Mouse (Mus musculus): ENCODE results near the gene Iqch. TPM values are rescaled to one million over a fixed set of nuclear protein-coding genes. Genes with fewer than 3 reads are reported as not detected.

Iqch gene
- 0.16 and 0.18 TPM in 2 replicates for polyA plus RNA-seq (2016; fragmentation: Nextera tagmentation; extraction: Ambion mirVana)

DNA sequence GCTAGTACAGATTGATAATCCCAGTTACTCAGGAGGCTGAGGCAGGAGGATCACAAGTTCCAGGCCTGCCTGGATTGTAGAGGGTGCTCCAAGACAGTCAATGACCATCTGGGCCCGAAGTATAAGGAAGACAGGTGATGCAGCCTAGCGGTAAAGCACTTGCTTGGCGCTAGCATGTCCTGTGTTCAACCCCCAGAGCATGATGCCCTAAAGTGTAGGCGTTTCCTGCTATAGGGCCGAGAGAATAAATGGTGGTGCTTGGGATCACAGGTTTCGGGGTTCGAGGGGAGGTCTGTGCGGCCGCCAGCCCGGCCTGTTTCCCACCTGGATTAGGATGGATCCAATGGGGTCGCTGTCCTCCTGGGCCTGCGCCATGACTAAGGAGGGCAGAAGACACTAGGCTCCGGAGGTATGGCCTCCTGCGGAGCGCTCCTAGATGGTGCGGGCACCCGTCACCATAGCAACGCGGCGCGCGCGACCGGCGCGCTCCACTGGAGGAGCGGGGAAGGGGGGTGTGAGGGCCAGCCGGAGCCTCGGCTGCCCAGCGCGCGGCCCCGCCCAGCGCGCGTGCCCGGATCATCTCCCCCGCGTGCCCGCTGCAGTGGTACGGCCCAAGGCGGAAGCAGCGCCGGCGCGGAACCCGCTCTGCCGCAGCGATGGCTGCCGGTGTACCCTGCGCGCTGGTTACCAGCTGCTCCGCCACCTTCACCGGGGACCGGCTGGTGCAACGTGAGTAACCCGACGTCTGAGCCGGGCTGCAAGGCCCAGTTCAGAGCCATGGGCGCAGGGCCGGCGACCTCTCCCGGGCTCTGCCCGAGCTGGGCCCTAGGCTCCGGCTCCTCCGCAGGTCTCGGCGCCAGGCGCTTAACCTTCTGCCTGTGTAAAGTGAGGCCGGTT lies at the start of gene Iqch, which contains the start of gene Aagab:
TSS of gene Iqch (minus strand) at position 451 of the 897 bp plus-strand sequence.
TSS of gene Aagab (plus strand) at position 618 of the 897 bp plus-strand sequence.
- Histone ChIP-seq H3K9me3 (replicated peaks) (no peaks in the 10 kb centered on the region), H3K4me1 (peaks cover 45% of the 10 kb centered on the region), H3K4me3 (peak within 1 kb of the TSS; percentile 96), H3K36me3 (no peaks in the 10 kb centered on the region), H3K27ac (peak within 1 kb of the TSS; percentile 89), H3K27me3 (ENCODE audit: low read depth, poor library complexity, severe bottlenecking) (no peaks in the 10 kb centered on the region)
- 2% methylated on average over 70 of the region's 70 CpGs for WGBS
- DNase-seq (ENCODE audit: low spot score) = peak; percentile 98

GRCm38 (mm10) chr9:63651594-63651993 lies 49.3 kb upstream of the Iqch start:
- DNase-seq (ENCODE audit: low spot score) = no peak
- H3K27me3 ChIP-seq (ENCODE audit: low read depth, poor library complexity, severe bottlenecking) = no peaks in the 10 kb centered on the region
- no peak overlapping the region for H3K4me3 ChIP-seq
- WGBS = 90% methylated on average over 11 of the region's 11 CpGs
- H3K4me1 ChIP-seq = no peaks in the 10 kb centered on the region
- H3K9me3 ChIP-seq (replicated peaks) = no peaks in the 10 kb centered on the region
- peaks cover 99% of the 10 kb centered on the region for H3K36me3 ChIP-seq
- H3K27ac ChIP-seq = no peak overlapping the region

GRCm38 (mm10) chr9:63650905-63651304 lies 48.6 kb upstream of the Iqch start:
- H3K9me3 ChIP-seq (replicated peaks) = no peaks in the 10 kb centered on the region
- H3K4me1 ChIP-seq = no peaks in the 10 kb centered on the region
- no peak overlapping the region for H3K4me3 ChIP-seq
- no peak for DNase-seq (ENCODE audit: low spot score)
- H3K27me3 ChIP-seq (ENCODE audit: low read depth, poor library complexity, severe bottlenecking) = no peaks in the 10 kb centered on the region
- WGBS = 94% methylated on average over 14 of the region's 14 CpGs
- 0 out of 2 replicates have a peak overlapping the region, but pooled peaks have one; percentile 3 for H3K27ac ChIP-seq
- H3K36me3 ChIP-seq = peaks cover 99% of the 10 kb centered on the region

GRCm38 (mm10) chr9:63649841-63650545 lies 47.7 kb upstream of the Iqch start:
- no peaks in the 10 kb centered on the region for H3K4me1 ChIP-seq
- WGBS = 85% methylated on average over 8 of the region's 8 CpGs
- no peak overlapping the region for H3K27ac ChIP-seq
- no peak overlapping the region for H3K4me3 ChIP-seq
- no peak for DNase-seq (ENCODE audit: low spot score)
- H3K36me3 ChIP-seq = peaks cover 99% of the 10 kb centered on the region
- H3K9me3 ChIP-seq (replicated peaks) = no peaks in the 10 kb centered on the region
- no peaks in the 10 kb centered on the region for H3K27me3 ChIP-seq (ENCODE audit: low read depth, poor library complexity, severe bottlenecking)

- 90% methylated on average over 9 of the region's 9 CpGs for WGBS
These were observed 46.2 kb upstream of the Iqch start for GRCm38 (mm10) chr9:63648520-63648918.

GRCm38 (mm10) chr9:63647581-63648519 lies 45.6 kb upstream of the Iqch start:
- Histone ChIP-seq H3K9me3 (replicated peaks) (no peaks in the 10 kb centered on the region), H3K27me3 (ENCODE audit: low read depth, poor library complexity, severe bottlenecking) (no peaks in the 10 kb centered on the region), H3K4me3 (no peak overlapping the region), H3K4me1 (no peaks in the 10 kb centered on the region), H3K36me3 (peaks cover 94% of the 10 kb centered on the region), H3K27ac (no peak overlapping the region)
- DNase-seq (ENCODE audit: low spot score) = no peak
- 82% methylated on average over 9 of the region's 9 CpGs for WGBS

More at GRCm38 (mm10) chr9:63648520-63648918, 46.2 kb upstream of the Iqch start:
- peaks cover 94% of the 10 kb centered on the region for H3K36me3 ChIP-seq
- H3K9me3 ChIP-seq (replicated peaks) = no peaks in the 10 kb centered on the region
- H3K4me3 ChIP-seq = no peak overlapping the region
- H3K27me3 ChIP-seq (ENCODE audit: low read depth, poor library complexity, severe bottlenecking) = no peaks in the 10 kb centered on the region
- no peaks in the 10 kb centered on the region for H3K4me1 ChIP-seq
- no peak overlapping the region for H3K27ac ChIP-seq
- no peak for DNase-seq (ENCODE audit: low spot score)

DNA sequence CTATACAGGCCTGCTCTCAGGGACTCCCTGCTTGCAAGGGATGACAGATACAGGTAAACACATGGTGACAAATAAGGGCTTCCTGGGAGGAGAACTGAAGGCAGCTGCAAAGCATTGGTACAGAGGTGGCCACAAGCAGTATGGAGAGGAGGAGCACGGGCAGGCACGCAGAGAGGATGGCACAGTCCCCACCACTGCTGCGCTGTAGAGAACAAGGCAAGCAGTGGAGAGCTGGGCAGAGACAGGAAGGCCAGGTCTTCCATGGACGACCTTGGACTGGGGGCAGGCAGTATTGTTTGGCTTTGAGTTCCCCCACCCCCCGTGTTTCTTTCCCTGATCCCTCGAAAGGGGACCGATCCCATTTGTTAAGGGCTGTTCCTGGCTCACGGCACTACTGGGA lies 42.8 kb upstream of the Iqch start:
- no peak for DNase-seq (ENCODE audit: low spot score)
- H3K9me3 ChIP-seq (replicated peaks) = no peaks in the 10 kb centered on the region
- no peak overlapping the region for H3K4me3 ChIP-seq
- H3K27me3 ChIP-seq (ENCODE audit: low read depth, poor library complexity, severe bottlenecking) = no peaks in the 10 kb centered on the region
- H3K27ac ChIP-seq = no peak overlapping the region
- peaks cover 88% of the 10 kb centered on the region for H3K36me3 ChIP-seq
- H3K4me1 ChIP-seq = no peaks in the 10 kb centered on the region
- 88% methylated on average over 8 of the region's 8 CpGs for WGBS

GRCm38 (mm10) chr9:63644011-63644410 lies 41.7 kb upstream of the Iqch start:
- Histone ChIP-seq H3K4me1 (no peaks in the 10 kb centered on the region), H3K27ac (no peak overlapping the region), H3K36me3 (peaks cover 87% of the 10 kb centered on the region), H3K27me3 (ENCODE audit: low read depth, poor library complexity, severe bottlenecking) (no peaks in the 10 kb centered on the region), H3K4me3 (no peak overlapping the region), H3K9me3 (replicated peaks) (no peaks in the 10 kb centered on the region)
- WGBS = 94% methylated on average over 6 of the region's 6 CpGs
- DNase-seq (ENCODE audit: low spot score) = no peak

DNA sequence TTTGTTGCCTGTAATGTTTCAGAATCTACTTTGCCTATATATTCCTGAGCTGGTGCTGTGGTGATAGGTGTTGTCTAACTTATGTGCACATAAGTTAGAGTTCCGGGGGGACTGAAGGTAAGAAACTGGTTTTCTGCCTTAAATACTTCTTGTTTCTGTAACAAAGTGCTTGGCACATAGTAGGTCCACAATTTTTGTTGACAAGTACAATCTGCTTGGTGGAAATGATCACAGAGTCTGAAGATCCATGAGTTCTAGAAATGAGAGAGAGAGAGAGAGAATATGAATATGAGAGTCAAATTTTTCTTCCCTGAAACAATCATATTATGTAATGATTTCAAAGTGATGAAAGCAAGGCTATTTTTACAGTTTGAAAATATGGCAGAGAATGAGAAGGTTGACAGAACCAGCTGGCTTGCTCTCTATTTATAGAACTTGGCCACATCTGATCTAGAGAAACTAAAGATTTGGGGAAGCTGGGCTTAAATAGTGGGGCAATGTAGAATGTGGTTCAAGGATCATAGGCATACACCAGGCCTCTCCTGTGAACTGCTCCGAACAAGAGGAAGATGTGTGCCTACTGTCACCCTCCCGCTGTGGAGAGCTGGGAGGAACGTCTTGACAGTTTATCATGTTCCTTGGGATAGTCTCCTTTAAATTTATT lies 39.8 kb upstream of the Iqch start:
- Histone ChIP-seq H3K27ac (no peak overlapping the region), H3K36me3 (peaks cover 87% of the 10 kb centered on the region), H3K27me3 (ENCODE audit: low read depth, poor library complexity, severe bottlenecking) (no peaks in the 10 kb centered on the region), H3K9me3 (replicated peaks) (no peaks in the 10 kb centered on the region), H3K4me1 (no peaks in the 10 kb centered on the region), H3K4me3 (no peak overlapping the region)
- 95% methylated on average over 4 of the region's 4 CpGs for WGBS
- no peak for DNase-seq (ENCODE audit: low spot score)

GRCm38 (mm10) chr9:63636113-63636512 lies 33.8 kb upstream of the Iqch start:
- Histone ChIP-seq H3K27ac (no peak overlapping the region), H3K9me3 (replicated peaks) (no peaks in the 10 kb centered on the region), H3K4me1 (no peaks in the 10 kb centered on the region), H3K36me3 (peaks cover 74% of the 10 kb centered on the region), H3K27me3 (ENCODE audit: low read depth, poor library complexity, severe bottlenecking) (no peaks in the 10 kb centered on the region), H3K4me3 (no peak overlapping the region)
- WGBS = 85% methylated on average over 7 of the region's 7 CpGs
- no peak for DNase-seq (ENCODE audit: low spot score)

- Histone ChIP-seq H3K4me3 (no peak overlapping the region), H3K4me1 (no peaks in the 10 kb centered on the region), H3K27ac (no peak overlapping the region), H3K9me3 (replicated peaks) (no peaks in the 10 kb centered on the region), H3K36me3 (peaks cover 75% of the 10 kb centered on the region), H3K27me3 (ENCODE audit: low read depth, poor library complexity, severe bottlenecking) (no peaks in the 10 kb centered on the region)
- no peak for DNase-seq (ENCODE audit: low spot score)
- WGBS = 91% methylated on average over 7 of the region's 7 CpGs
These were observed 31.0 kb upstream of the Iqch start for GRCm38 (mm10) chr9:63633334-63633733.

GRCm38 (mm10) chr9:63632924-63633323 lies 30.6 kb upstream of the Iqch start:
- H3K4me3 ChIP-seq = no peak overlapping the region
- DNase-seq (ENCODE audit: low spot score) = no peak

More at GRCm38 (mm10) chr9:63632924-63633323, 30.6 kb upstream of the Iqch start:
- Histone ChIP-seq H3K4me1 (no peaks in the 10 kb centered on the region), H3K27ac (no peak overlapping the region), H3K27me3 (ENCODE audit: low read depth, poor library complexity, severe bottlenecking) (no peaks in the 10 kb centered on the region), H3K36me3 (peaks cover 75% of the 10 kb centered on the region), H3K9me3 (replicated peaks) (no peaks in the 10 kb centered on the region)
- 91% methylated on average over 11 of the region's 11 CpGs for WGBS

All from limb, embryonic 10.5 days (tissue).